Mouse (Mus musculus) right cerebral cortex, postnatal 36 days (tissue): Measurements from ENCODE around the gene Atp5k.

Source experiments
- DNase-seq, 2 experiments: peaks; one replicate each; pipeline ENCODE4 v3.0.0; 2022; ENCODE audit warnings: low spot score in 2 of 2, mixed read lengths in 1 of 2

The Atp5k gene

DNA sequence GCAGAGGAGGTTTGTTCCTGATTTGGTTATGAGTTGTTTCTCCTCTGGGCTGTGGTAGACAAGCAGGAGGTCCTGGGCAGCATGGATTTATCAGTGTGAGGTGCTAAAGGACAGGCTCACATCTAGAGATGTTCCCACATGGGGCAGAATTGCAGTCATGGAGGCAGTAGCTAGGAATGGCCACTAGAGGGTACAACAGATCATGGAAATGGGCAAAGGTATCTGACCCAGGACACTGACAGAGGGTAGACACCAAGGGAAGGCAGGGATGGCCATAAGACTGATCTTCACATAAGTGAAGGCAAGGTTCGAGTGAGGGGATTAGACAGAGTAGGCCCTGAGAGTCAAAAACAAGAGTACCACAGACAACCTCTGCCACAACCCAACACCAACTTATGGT is 7.1 kb downstream of the Atp5k start:
- DNase-seq, result no peak

DNA sequence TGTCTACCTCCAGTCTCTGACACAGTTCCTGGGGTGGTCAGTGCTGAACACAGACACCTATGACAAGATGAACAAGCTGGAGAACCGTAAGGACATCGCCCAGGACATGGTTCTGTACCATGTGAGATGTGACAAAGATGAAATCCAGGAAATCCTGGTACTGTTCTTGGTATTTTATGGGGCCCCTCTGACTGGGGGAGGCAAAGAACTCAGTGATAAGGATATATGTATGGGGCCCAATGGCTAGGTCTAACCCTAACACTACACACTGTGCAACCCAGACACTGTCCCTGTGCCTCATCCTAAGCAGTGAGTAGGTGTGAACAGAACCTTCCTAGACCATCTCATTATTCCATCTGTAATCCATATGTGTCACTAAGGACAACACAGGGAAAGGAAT is 10.8 kb downstream of the Atp5k start:
- DNase-seq, result no peak

DNA sequence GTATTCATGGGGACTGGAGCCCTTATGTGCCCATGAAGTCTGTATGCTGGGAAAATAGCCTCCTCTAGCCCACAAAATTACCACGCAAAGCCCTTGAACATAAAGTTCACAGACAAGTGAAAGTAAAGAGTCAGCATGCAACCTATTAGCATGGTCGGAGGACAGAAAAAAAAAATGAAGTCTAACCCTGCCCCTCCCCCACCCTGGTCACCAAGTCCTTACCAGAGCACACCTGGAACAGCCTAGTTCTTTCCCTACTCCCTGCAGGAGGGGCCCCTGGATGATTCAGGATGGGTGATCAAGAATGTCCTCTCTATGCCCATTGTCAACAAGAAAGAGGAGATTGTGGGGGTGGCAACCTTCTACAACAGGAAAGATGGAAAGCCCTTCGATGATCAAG is 11.5 kb downstream of the Atp5k start:
- DNase-seq, result no peak

DNA sequence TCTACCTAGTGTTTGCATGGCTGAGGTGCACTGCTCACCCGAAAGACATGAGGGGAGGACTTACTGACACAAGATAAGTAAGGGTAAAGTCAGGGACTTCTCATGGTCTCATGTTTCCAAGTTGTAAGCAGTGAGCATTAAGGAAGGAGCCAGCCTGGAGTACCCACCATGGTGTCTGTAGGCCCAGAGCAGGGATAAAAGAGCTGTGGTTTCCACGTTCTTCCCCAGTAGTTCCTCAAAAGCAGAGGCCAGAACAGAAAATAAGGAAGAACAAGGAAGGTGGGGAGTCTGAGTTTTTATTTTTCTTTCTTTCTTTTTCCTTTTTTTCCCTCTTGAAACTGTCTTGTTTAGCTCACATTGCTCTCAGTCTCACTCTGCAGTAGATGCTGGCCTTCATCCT is 19.5 kb downstream of the Atp5k start:
- DNase-seq, result no peak

DNA sequence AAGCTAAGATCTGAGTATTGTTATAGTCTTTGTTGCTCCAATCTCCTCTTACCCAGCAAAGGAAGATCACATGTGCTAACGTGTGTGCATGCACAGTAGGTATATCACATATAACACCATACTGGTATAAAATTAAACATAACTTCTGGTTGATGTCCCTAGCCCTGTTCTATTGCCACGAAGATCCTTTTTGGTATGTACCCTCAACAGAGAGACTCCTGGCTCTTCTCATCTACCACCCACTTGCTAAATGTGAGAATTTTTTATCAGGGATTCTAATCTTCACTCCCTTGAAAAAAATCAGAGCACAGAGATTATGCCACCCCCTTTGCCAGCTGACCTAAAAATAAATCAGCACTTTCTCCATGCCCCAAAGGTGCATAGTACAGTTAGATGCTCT is 27.3 kb downstream of the Atp5k start:
- DNase-seq, result no peak

DNA sequence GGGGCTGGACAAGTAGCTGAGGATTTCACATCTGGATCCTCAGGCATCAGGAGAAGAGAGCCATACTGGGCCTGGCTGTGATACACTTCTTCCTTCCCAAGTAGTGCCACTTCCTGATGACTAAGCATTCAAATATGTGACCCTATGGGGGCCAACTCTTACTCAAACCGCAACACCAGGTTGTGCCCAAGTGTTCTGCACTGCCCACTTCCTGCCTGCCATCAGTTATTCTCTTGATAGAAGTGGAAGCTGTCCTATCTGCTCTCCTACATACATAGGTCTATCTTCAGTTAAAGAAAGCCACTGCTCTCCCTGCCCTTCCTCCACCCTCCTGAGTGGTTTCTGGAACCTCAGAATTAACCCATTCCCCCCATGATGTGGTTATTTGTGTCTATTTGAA is 28.8 kb downstream of the Atp5k start:
- DNase-seq, result no peak

DNA sequence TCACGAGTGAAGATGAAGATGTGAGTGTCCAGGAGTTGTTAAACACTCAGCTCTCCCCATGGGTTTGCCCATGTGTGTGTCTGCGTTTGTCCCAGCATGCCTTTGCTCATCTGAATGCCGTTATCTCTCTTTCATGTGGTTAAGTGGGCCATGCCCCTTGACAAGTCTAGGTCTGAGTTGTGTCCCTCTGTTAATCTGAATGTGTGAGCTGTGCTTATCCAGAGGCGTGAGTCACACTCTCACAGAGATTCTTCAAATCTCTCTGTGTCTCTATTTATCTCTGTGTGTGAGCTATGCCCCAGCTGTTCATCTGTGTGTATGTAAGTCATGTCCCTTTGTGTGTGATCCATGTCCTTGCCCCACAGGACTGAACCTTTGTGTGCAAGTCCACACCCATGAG is 30.8 kb downstream of the Atp5k start:
- no peak for DNase-seq

DNA sequence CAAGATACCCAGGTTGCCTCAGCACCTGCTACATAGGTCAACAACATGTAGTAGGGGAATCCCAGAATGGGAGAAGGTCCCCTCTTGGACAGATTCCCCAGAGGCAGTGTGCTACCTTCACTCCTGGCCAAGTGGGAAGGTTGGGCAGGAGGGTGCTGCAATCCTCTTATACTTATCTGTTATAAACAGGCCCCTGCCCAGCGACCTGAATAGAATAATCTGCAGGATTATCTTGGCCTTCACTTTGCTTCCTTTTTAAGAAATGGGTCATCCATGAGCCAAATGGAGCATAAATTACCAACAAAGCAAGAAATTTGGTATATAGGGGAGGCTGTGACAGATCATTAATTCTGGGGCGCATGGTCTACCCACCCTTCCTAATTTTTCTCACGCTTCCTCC is 44.5 kb downstream of the Atp5k start:
- DNase-seq, result no peak

DNA sequence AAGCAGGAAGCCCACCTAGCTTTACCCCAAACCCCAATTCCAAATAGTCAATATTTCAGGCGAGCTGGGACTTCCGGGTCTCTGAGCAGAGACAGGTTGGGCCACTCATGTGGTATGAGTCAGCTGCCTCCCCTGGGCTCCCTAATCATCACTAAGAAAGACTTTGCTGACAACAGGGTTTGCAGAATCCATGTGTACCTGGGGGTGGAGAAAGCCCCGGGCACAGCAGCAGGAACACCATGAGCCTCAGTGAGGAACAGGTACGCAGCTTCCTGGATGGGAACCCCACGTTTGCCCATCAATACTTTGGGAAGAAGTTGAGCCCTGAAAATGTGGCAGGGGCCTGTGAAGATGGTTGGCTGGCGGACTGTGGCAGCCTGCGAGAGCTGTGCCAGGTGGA is 46.0 kb downstream of the Atp5k start, which contains the start of gene Pde6b:
Pde6b (plus strand) TSS at position 191 of the 400 bp plus-strand sequence.
- DNase-seq, result no peak

DNA sequence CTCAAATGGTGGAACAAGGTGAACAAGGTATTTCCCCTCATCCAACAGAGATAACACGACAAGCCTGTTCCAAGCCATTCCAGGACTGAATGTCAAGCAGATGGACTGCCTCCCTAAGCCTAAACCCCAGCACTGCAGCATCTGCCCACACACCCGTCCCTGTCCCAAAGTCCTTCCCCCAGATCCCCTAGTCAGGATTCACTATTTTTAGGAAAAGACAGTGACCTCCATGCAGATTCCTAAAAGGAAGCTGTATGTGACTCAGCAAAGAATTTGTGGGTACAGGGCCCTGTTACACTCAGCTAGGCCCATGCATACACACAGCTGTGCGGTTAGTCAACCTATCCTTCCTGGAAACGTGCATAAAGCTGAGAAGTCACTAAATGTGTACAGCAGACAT is 47.8 kb downstream of the Atp5k start:
- DNase-seq, result peak in 1 of 2 experiments; percentile 34

DNA sequence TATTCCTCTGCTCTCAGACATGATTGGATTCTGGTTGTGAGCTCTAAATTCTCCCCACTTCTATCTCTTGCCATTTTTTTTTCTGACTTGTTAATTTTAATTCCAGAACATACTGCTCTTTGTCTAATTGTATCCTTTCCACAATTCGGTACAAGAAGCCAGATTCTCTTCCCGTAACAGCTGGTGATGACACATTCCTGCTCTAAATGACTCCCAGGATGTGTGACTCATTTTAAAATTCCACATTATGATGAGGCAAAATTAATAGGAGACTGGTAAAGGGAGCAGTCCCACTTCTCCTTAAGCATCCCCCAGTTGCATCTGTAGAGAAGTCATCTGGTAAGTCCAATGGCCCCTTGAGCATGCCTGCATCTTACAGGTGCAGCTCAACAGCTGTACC is 48.6 kb downstream of the Atp5k start:
- DNase-seq, result peak in 1 of 2 experiments; percentile 58
